In genomic region chr8:11382933-11383332, GRCm38 (mm10) we compare ENCODE assay signal across 9 mouse cellular contexts.
DNase-seq lines count a peak whose midpoint lies in the region; ATAC-seq and TF ChIP-seq lines count a peak whose summit lies in the region.
"Had no signal": no experiment of that assay in that cellular context is flagged by ENCODE, and none has a peak within 500 bp of the region (broad histone marks: within the 10 kb centered on the region; RNA-seq: fewer than 3 reads in every experiment).

No protein-coding gene starts in this region.

- 54% methylated on average over 3 of the region's 3 CpGs for WGBS in embryonic facial prominence, embryonic 15.5 days
- 64% methylated on average over 3 of the region's 3 CpGs for WGBS in liver, embryonic 12.5 days (ENCODE audit: insufficient replicate concordance)

- no peak for TF ChIP-seq CTCF in gastrocnemius, adult 2 months (IDR thresholded peaks at IDR 0.05)

- H3K9ac ChIP-seq in embryonic facial prominence, embryonic 15.5 days, result no peak overlapping the region
- H3K9ac ChIP-seq in liver, embryonic 12.5 days, result no peak overlapping the region
- H3K9ac ChIP-seq: embryonic facial prominence, embryonic 13.5 days had no signal

- intact Hi-C loops in gastrocnemius, adult 2 months (cut with DNase I), result no loop called here
- intact Hi-C loops in left cerebral cortex, postnatal 25 days (cut with DNase I), result loop anchor here (1.0 to 2.0 kb wide), 3 partner anchors 32 to 110 kb away; partner anchors contain the start of genes Col4a1 and Col4a2
- intact Hi-C loops in left cerebral cortex, postnatal 14 days (cut with DNase I), result loop anchor here (2.0 kb wide), 1 partner anchor 132 kb away; no protein-coding TSS in a partner anchor

- DNase-seq in gastrocnemius, adult 2 months, result no peak
- DNase-seq in gastrocnemius, postnatal 10 days, result no peak
- peak; percentile 24 to 71 for DNase-seq in left cerebral cortex, postnatal 25 days (ENCODE audit: low spot score in 2 of 2)
- DNase-seq in left cerebral cortex, postnatal 14 days (ENCODE audit: low spot score in 2 of 2), result no peak
- DNase-seq in lung, postnatal 36 days, result peak; percentile 71
- no peak for DNase-seq in urinary bladder, postnatal 25 days (ENCODE audit: low spot score)

- H3K27ac ChIP-seq in gastrocnemius, adult 2 months, result peak overlapping the region; percentile 86
- peak overlapping the region; percentile 69 for H3K27ac ChIP-seq in embryonic facial prominence, embryonic 15.5 days (replicated peaks)
- no peak overlapping the region for H3K27ac ChIP-seq in liver, embryonic 12.5 days
- H3K27ac ChIP-seq: embryonic facial prominence, embryonic 13.5 days had no signal

- H3K4me2 ChIP-seq in embryonic facial prominence, embryonic 15.5 days (replicated peaks), result no peak overlapping the region
- H3K4me2 ChIP-seq in liver, embryonic 12.5 days, result no peak overlapping the region
- H3K4me2 ChIP-seq: embryonic facial prominence, embryonic 13.5 days had no signal

- no peaks in the 10 kb centered on the region for H3K9me3 ChIP-seq in embryonic facial prominence, embryonic 15.5 days (replicated peaks)
- no peaks in the 10 kb centered on the region for H3K9me3 ChIP-seq in liver, embryonic 12.5 days (replicated peaks)
- H3K9me3 ChIP-seq: embryonic facial prominence, embryonic 13.5 days had no signal

- no peaks in the 10 kb centered on the region for H3K27me3 ChIP-seq in embryonic facial prominence, embryonic 15.5 days
- H3K27me3 ChIP-seq in liver, embryonic 12.5 days (replicated peaks), result 0 out of 2 replicates have a peak, but pooled peaks cover 5% of the 10 kb centered on the region
- H3K27me3 ChIP-seq: embryonic facial prominence, embryonic 13.5 days had no signal

- H3K4me1 ChIP-seq in embryonic facial prominence, embryonic 15.5 days, result peaks cover 54% of the 10 kb centered on the region
- H3K4me1 ChIP-seq in liver, embryonic 12.5 days, result no peaks in the 10 kb centered on the region

- no peak for ATAC-seq in embryonic facial prominence, embryonic 15.5 days (ENCODE audit: insufficient number of reproducible peaks, low FRiP score, low TSS enrichment, low read depth)
- no peak for ATAC-seq in liver, embryonic 12.5 days

- no peaks in the 10 kb centered on the region for H3K36me3 ChIP-seq in embryonic facial prominence, embryonic 15.5 days
- no peaks in the 10 kb centered on the region for H3K36me3 ChIP-seq in liver, embryonic 12.5 days
- H3K36me3 ChIP-seq: embryonic facial prominence, embryonic 13.5 days had no signal

- H3K4me3 ChIP-seq in gastrocnemius, adult 2 months, result no peak overlapping the region
- H3K4me3 ChIP-seq in embryonic facial prominence, embryonic 15.5 days (replicated peaks), result no peak overlapping the region
- no peak overlapping the region for H3K4me3 ChIP-seq in liver, embryonic 12.5 days
- H3K4me3 ChIP-seq: embryonic facial prominence, embryonic 13.5 days had no signal

Comparison
In these comparisons a context has a peak if more than half of its experiments do, and no peak if none do; other contexts are left out.
1. DNase-seq: peak in left cerebral cortex, postnatal 25 days (2 of 2) and lung, postnatal 36 days (single experiment); none in gastrocnemius, adult 2 months (single experiment), gastrocnemius, postnatal 10 days (single experiment), left cerebral cortex, postnatal 14 days (0 of 2) and urinary bladder, postnatal 25 days (single experiment).